Mouse (Mus musculus) left cerebral cortex, adult 11 months (tissue): ENCODE measurements around the gene Snw1.
"Not testable (repeated sequence)": the region's sequence is repeated elsewhere in the genome, so short reads cannot be mapped to it uniquely, and the experiment has no call there.

Experiments used
- DNase-seq: peaks from one replicate; pipeline ENCODE4 v3.0.0; 2022; ENCODE audit warnings: low spot score

Gene Snw1

GRCm38 (mm10) chr12:87471964-87472786, at the start of gene Snw1:
TSS of gene Snw1 (minus strand) at chr12:87472274.
- DNase-seq = peak; percentile 89

GRCm38 (mm10) chr12:87519616-87520015, 47.5 kb upstream of the Snw1 start:
- DNase-seq = not testable (repeated sequence)

- DNase-seq = not testable (repeated sequence)
These were observed 41.9 kb upstream of the Snw1 start, which contains the start of gene Gm8300 for GRCm38 (mm10) chr12:87514016-87514415. TSS of gene Gm8300 (plus strand) at chr12:87514316.

GRCm38 (mm10) chr12:87494421-87494820, 22.3 kb upstream of the Snw1 start, which contains the start of gene Gm5788:
TSS of gene Gm5788 (plus strand) at chr12:87494721.
- DNase-seq = not testable (repeated sequence)

- not testable (repeated sequence) for DNase-seq
These were observed 16.6 kb upstream of the Snw1 start for GRCm38 (mm10) chr12:87488683-87489082.

- not testable (repeated sequence) for DNase-seq
These were observed 10.4 kb upstream of the Snw1 start for GRCm38 (mm10) chr12:87482482-87482881.

GRCm38 (mm10) chr12:87474756-87475155, 2.7 kb upstream of the Snw1 start:
- no peak for DNase-seq

GRCm38 (mm10) chr12:87471421-87471963, 582 bp downstream of the Snw1 start:
- DNase-seq = peak; percentile 45

GRCm38 (mm10) chr12:87470263-87471136, 1.6 kb downstream of the Snw1 start:
- no peak for DNase-seq

GRCm38 (mm10) chr12:87464678-87465297, 7.3 kb downstream of the Snw1 start:
- no peak for DNase-seq

- DNase-seq = no peak
These were observed 22.6 kb downstream of the Snw1 start for GRCm38 (mm10) chr12:87449456-87449855.

GRCm38 (mm10) chr12:87444211-87444610, 27.9 kb downstream of the Snw1 start:
- DNase-seq = no peak

- DNase-seq = peak; percentile 82
These were observed 28.4 kb downstream of the Snw1 start, which contains the start of the genes Slirp and Alkbh1 for GRCm38 (mm10) chr12:87443700-87444122. TSS of gene Slirp (plus strand) at chr12:87443896. TSS of gene Alkbh1 (minus strand) at chr12:87444017.

- DNase-seq = no peak
These were observed 28.9 kb downstream of the Snw1 start for GRCm38 (mm10) chr12:87443115-87443699.

GRCm38 (mm10) chr12:87442177-87443114, 29.6 kb downstream of the Snw1 start:
- no peak for DNase-seq

GRCm38 (mm10) chr12:87428885-87429284, 43.2 kb downstream of the Snw1 start:
- DNase-seq = no peak

GRCm38 (mm10) chr12:87428295-87428694, 43.8 kb downstream of the Snw1 start:
- DNase-seq = no peak

GRCm38 (mm10) chr12:87426354-87427031, 45.6 kb downstream of the Snw1 start:
- no peak for DNase-seq

GRCm38 (mm10) chr12:87424516-87424915, 47.6 kb downstream of the Snw1 start:
- no peak for DNase-seq

- no peak for DNase-seq
These were observed 48.4 kb downstream of the Snw1 start for GRCm38 (mm10) chr12:87423700-87424099.
